Mouse (Mus musculus) heart, postnatal 0 days (tissue): ENCODE results near the gene Jazf1.

ENCODE experiments used
- CTCF ChIP-seq: IDR thresholded peaks from 2 replicates; pipeline ENCODE4 v1.5.1; 2016; ENCODE audit warnings: antibody characterized with exemption, control low read depth, low read depth
- EP300 ChIP-seq: IDR thresholded peaks from 2 replicates; pipeline ENCODE4 v1.6.1; 2016; ENCODE audit warnings: antibody characterized with exemption, low read depth

DNA sequence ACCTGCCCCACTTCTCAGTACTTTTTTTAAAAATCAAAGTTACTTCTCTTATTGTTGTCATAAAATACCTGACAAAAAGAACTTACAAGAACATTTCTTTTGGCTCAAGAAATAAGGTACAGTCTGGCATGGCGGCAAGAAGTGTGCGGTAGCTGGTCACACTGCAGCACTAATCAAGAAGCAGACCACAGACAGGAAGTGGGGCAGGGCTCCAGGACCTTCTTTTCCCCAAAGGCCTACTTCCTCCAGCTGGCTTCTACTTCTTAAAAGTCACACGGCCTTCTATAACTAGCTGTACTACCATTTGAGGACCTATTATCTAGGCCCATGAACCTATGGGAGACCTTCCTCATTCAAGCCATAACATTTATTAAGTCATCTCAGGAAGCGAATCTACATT, 4.4 kb downstream of the Jazf1 start:
- TF ChIP-seq CTCF (no peak), EP300 (no peak)
